Mouse (Mus musculus) bone marrow macrophage, adult 2 months (primary cell): Measurements from ENCODE around the gene Hist2h2aa2.

Source experiments
- CTCF ChIP-seq: IDR thresholded peaks from 2 replicates; pipeline ENCODE4 v1.5.1; 2012; ENCODE audit warnings: low read depth, mild to moderate bottlenecking, low read length, moderate library complexity
- POLR2A ChIP-seq: IDR thresholded peaks from 2 replicates; pipeline ENCODE4 v1.6.1; 2012; ENCODE audit warnings: mild to moderate bottlenecking, low read depth, low read length, borderline replicate concordance

DNA sequence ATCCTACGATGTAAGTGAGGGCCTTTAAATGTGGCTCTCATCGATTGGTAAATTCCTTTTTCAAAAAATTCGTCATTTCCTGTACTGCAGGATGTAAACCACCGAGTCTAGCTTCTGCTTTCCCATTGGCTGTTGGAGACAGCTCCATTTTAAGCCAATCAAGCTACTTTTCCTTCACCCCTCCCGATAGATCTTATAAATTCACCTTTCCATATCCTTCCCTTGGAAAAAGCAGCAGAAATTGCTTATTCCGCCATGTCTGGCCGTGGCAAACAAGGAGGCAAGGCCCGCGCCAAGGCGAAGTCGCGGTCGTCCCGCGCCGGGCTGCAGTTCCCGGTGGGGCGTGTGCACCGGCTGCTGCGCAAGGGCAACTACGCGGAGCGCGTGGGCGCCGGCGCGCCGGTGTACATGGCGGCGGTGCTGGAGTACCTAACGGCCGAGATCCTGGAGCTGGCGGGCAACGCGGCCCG lies 20.4 kb downstream of the Hist2h2aa2 start, which contains the start of the genes Bola1 and Hist2h2ab:
- no peak for TF ChIP-seq CTCF
- TF ChIP-seq POLR2A: no peak
